Mouse (Mus musculus) urinary bladder, adult 18-20 months (tissue): Measurements from ENCODE around the gene Pik3r6.
A peak's percentile ranks its signal among the peaks of the same experiment; 100 is the strongest.

Experiments used
- DNase-seq, 2 experiments: peaks; one replicate each; pipeline ENCODE4 v3.0.0; 2022; ENCODE audit warnings: low spot score in 2 of 2, mixed read lengths in 2 of 2

Pik3r6 gene

GRCm38 (mm10) chr11:68580566-68580965 is 77.7 kb downstream of the Pik3r6 start:
- no peak for DNase-seq

GRCm38 (mm10) chr11:68583225-68583624 is 80.4 kb downstream of the Pik3r6 start:
- DNase-seq = no peak

GRCm38 (mm10) chr11:68583906-68584480 is 81.2 kb downstream of the Pik3r6 start:
- no peak for DNase-seq

GRCm38 (mm10) chr11:68585890-68586289 is 83.1 kb downstream of the Pik3r6 start:
- no peak for DNase-seq

DNA sequence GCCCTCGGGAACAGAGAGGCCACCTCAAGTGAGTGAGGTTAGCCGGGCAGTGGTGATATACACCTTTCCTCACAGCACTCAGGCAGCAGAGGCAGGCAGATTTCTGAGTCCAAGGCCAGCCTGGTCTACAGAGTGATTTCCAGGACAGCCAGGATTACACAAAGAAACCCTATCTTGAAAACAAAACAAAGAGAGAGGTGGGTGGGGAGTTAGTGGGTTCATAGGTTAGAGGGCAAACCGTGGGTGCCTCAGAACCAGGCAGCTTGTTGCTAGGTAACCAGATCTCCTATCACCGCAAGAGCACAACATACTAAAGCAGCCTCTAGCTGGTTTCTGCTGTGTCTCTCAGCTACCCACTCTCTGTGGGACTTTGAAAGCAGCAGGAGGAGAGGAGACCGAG is 83.9 kb downstream of the Pik3r6 start, which contains the start of gene Ccdc42:
TSS of gene Ccdc42 (plus strand) at position 301 of the 400 bp plus-strand sequence.
- no peak for DNase-seq

- peak; percentile 57 to 58 for DNase-seq
Measured at GRCm38 (mm10) chr11:68589055-68589809, 86.4 kb downstream of the Pik3r6 start.

- DNase-seq = no peak
Measured at GRCm38 (mm10) chr11:68591708-68592107, 88.9 kb downstream of the Pik3r6 start.

DNA sequence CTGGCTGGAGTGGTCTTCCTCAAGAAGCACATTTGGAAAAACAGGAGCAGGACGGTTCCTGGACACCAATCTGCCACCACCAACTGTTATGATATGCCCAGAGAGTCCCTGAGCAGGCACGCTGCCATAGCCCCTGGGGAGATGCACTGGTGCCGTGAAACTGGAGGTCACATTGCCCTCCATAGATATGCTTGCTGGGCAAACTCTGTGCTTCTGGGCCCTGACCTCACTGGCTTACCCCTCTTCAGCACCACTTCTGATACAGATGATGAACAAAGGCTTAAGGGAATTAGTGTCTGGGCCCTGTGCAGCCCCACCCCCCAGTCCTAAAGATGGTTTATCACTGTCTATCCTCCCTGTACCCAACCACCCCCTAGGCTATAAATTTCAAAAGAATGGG is 90.4 kb downstream of the Pik3r6 start:
- no peak for DNase-seq

- no peak for DNase-seq
Measured at GRCm38 (mm10) chr11:68597912-68598311, 95.1 kb downstream of the Pik3r6 start.

GRCm38 (mm10) chr11:68600551-68601021 is 97.8 kb downstream of the Pik3r6 start:
- no peak for DNase-seq

DNA sequence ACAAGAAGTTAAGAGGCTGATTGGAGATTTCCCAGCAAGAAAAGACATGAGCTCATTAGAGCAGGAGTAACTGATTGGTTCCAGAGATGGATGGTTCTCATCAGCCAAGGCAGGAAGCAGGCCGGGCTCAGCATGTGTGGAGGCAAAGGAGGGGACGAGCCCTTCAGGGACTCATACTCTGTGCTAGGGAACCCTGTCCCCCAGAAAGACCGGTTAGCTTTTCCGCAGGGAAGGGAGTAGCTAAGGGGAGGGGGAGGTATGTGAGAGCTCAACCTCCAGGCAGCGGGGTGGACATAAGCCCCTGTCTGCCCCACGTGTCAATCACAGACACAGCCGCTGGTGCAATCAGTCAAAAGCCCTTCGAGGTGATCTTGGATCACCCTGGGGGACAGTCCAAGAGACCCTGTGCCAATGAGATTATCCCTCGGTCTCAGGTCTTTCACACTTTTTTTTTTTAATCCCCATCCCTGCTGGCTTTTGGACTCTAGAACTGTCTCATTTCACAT is 98.7 kb downstream of the Pik3r6 start:
- no peak for DNase-seq
